Mouse (Mus musculus): ENCODE results near the gene Hid1. TPM values are rescaled to one million over a fixed set of nuclear protein-coding genes. Genes with fewer than 3 reads are reported as not detected.

Gene Hid1
- total RNA-seq, 2 experiments from 2014 or later: 18.7 to 19.8 TPM

Other genes with a start within 250 kb of the Hid1 start
- gene Cd300lf, start 233.8 kb downstream of the Hid1 start, total RNA-seq (2021): 1 to 10 TPM; 1.1 to 1.3 TPM
- gene Slc9a3r1, start 204.4 kb downstream of the Hid1 start, total RNA-seq (2021): 10 to 100 TPM; 26.3 to 30.4 TPM
- gene Tmem104, start 180.3 kb downstream of the Hid1 start, total RNA-seq (2021): 10 to 100 TPM in 1 of 2 experiments, 1 to 10 TPM in 1; 9.5 to 15.7 TPM
- 10 to 100 TPM; 27.4 to 28.4 TPM for gene Nat9, start 179.9 kb downstream of the Hid1 start, total RNA-seq (2021)
- gene Grin2c, start 100.5 kb downstream of the Hid1 start, total RNA-seq (2021): under 1 TPM; 0.61 to 0.75 TPM
- 100 to 1,000 TPM; 368 to 383 TPM for gene Fdxr, start 90.7 kb downstream of the Hid1 start, total RNA-seq (2021)
- 10 to 100 TPM; 12.7 to 16.1 TPM for gene Fads6, start 70.1 kb downstream of the Hid1 start, total RNA-seq (2021)
- not detected for gene Otop2, start 60.6 kb downstream of the Hid1 start, total RNA-seq (2021)
- under 1 TPM; 0.39 to 1.00 TPM for gene Ush1g, start 45.7 kb downstream of the Hid1 start, total RNA-seq (2021)
- under 1 TPM in 1 of 2 experiments, not detected in 1; 0.12 TPM for gene Otop3, start 33.0 kb downstream of the Hid1 start, total RNA-seq (2021)
- 10 to 100 TPM; 30.7 to 43.9 TPM for gene Cdr2l, start 14.2 kb upstream of the Hid1 start, total RNA-seq (2021)
- gene Mrpl58, start 36.0 kb upstream of the Hid1 start, total RNA-seq (2021): 100 to 1,000 TPM; 147 to 163 TPM
- gene Atp5h, start 52.2 kb upstream of the Hid1 start, total RNA-seq (2021): 1,000 to 10,000 TPM in 1 of 2 experiments, 100 to 1,000 TPM in 1; 968 to 1,066 TPM
- gene Kctd2, start 52.4 kb upstream of the Hid1 start, total RNA-seq (2021): 10 to 100 TPM; 36.4 to 48.6 TPM
- under 1 TPM in 1 of 2 experiments, not detected in 1; 0.21 TPM for gene Trim80, start 72.8 kb upstream of the Hid1 start, total RNA-seq (2021)
- 1 to 10 TPM in 1 of 2 experiments, under 1 TPM in 1; 0.88 to 3.5 TPM for gene Slc16a5, start 94.7 kb upstream of the Hid1 start, total RNA-seq (2021)
- 1 to 10 TPM; 5.8 to 7.9 TPM for gene Armc7, start 107.9 kb upstream of the Hid1 start, total RNA-seq (2021)
- gene Nt5c, start 124.1 kb upstream of the Hid1 start, total RNA-seq (2021): 10 to 100 TPM; 70.2 to 70.9 TPM
- gene Jpt1, start 146.6 kb upstream of the Hid1 start, total RNA-seq (2021): 100 to 1,000 TPM; 113 to 123 TPM
- 100 to 1,000 TPM; 255 to 272 TPM for gene Sumo2, start 168.5 kb upstream of the Hid1 start, total RNA-seq (2021)
- gene Nup85, start 196.7 kb upstream of the Hid1 start, total RNA-seq (2021): 10 to 100 TPM; 44.4 to 48.7 TPM
- gene Mrps7, start 236.2 kb upstream of the Hid1 start, total RNA-seq (2021): 10 to 100 TPM; 92.1 to 92.6 TPM
- 10 to 100 TPM; 20.0 to 35.9 TPM for gene Gga3, start 236.3 kb upstream of the Hid1 start, total RNA-seq (2021)
- gene Mif4gd, start 245.2 kb upstream of the Hid1 start, total RNA-seq (2021): 100 to 1,000 TPM; 110 to 140 TPM

Measured in adrenal gland, postnatal 10 days (tissue).